Mouse (Mus musculus) liver, postnatal 0 days (tissue): Measurements from ENCODE around the gene Dscaml1. TPM values are rescaled to one million over a fixed set of nuclear protein-coding genes. Genes with fewer than 3 reads are reported as not detected.

Experiments
- ATAC-seq: fragments of 200-750 bp; cut with Nextera tagmentation; 2 replicates; pipeline ENCODE4 v1.8.0; 2017; ENCODE audit warnings: mild to moderate bottlenecking, moderate library complexity
- DNase-seq: peaks from one replicate; pipeline ENCODE4 v3.0.0-alpha.2; 2016
- H3K27ac ChIP-seq: fragments of 300-500 bp; sonication (generic); 2 replicates; pipeline ENCODE4 v1.5.1; 2014; ENCODE audit warnings: antibody characterized with exemption, moderate library complexity, mild to moderate bottlenecking, low read depth
- H3K27me3 ChIP-seq: fragments of 300-500 bp; sonication (generic); 2 replicates; pipeline ENCODE4 v1.6.1; 2014; ENCODE audit warnings: low read length, control low read depth, mixed read lengths; ENCODE audit not compliant: insufficient read depth
- H3K36me3 ChIP-seq: fragments of 300-500 bp; sonication (generic); replicated peaks from 2 replicates; pipeline ENCODE4 v1.6.1; 2014; ENCODE audit warnings: mild to moderate bottlenecking, control low read depth, low read length, moderate library complexity, mixed read lengths; ENCODE audit not compliant: insufficient read depth
- H3K4me1 ChIP-seq: fragments of 300-500 bp; sonication (generic); 2 replicates; pipeline ENCODE4 v1.6.1; 2014; ENCODE audit warnings: antibody characterized with exemption, mild to moderate bottlenecking, control low read depth; ENCODE audit not compliant: insufficient read depth
- H3K4me2 ChIP-seq: fragments of 300-500 bp; sonication (generic); 2 replicates; pipeline ENCODE4 v1.6.1; 2014; ENCODE audit warnings: low read depth, mild to moderate bottlenecking, low read length, moderate library complexity, mixed read lengths
- H3K4me3 ChIP-seq: fragments of 300-500 bp; sonication (generic); 2 replicates; pipeline ENCODE4 v1.5.1; 2014; ENCODE audit warnings: low read depth, low read length
- H3K9ac ChIP-seq: fragments of 300-500 bp; sonication (generic); replicated peaks from 2 replicates; pipeline ENCODE4 v1.6.1; 2014; ENCODE audit warnings: mild to moderate bottlenecking, moderate library complexity
- H3K9me3 ChIP-seq: fragments of 300-500 bp; sonication (generic); 2 replicates; pipeline ENCODE4 v1.6.1; 2016; ENCODE audit warnings: mild to moderate bottlenecking, control low read depth, low read length, mixed read lengths
- CTCF ChIP-seq: sonication (generic); IDR thresholded peaks from 2 replicates; pipeline ENCODE4 v1.5.1; 2016; ENCODE audit warnings: antibody characterized with exemption, low read depth
- EP300 ChIP-seq: IDR thresholded peaks from 2 replicates; pipeline ENCODE4 v1.6.1; 2016; ENCODE audit warnings: antibody characterized with exemption, low read depth, mild to moderate bottlenecking
- WGBS: fragments of 180-500 bp; shearing (Covaris S2); extraction: QIAGEN DNeasy Blood & Tissue Kit; methylation state at CpG from one replicate; pipeline ENCODE4 v1.1.7; 2014; ENCODE audit not compliant: insufficient replicate concordance; 5-methylcytosine and 5-hydroxymethylcytosine counted together
- polyA plus RNA-seq: library from polyadenylated mRNA; unstranded; fragments of >200 nt; fragmentation: Nextera tagmentation; extraction: Ambion mirVana; gene quantifications from 2 replicates; pipeline ENCODE4 v1.2.1, GENCODE M21; 2015

Dscaml1 gene
- polyA plus RNA-seq, 1 experiment from 2014 or later, result not detected

GRCm38 (mm10) chr9:45555036-45555826, 128.8 kb downstream of the Dscaml1 start:
- Histone ChIP-seq H3K9ac (no peak overlapping the region), H3K4me1 (no peaks in the 10 kb centered on the region), H3K4me2 (no peak overlapping the region), H3K27ac (no peak overlapping the region), H3K4me3 (no peak overlapping the region), H3K27me3 (no peaks in the 10 kb centered on the region), H3K36me3 (no peaks in the 10 kb centered on the region), H3K9me3 (no peaks in the 10 kb centered on the region)
- no peak for ATAC-seq
- no peak for TF ChIP-seq EP300
- TF ChIP-seq CTCF, result no peak
- WGBS, result 46% methylated on average over 17 of the region's 17 CpGs
- DNase-seq, result no peak

DNA sequence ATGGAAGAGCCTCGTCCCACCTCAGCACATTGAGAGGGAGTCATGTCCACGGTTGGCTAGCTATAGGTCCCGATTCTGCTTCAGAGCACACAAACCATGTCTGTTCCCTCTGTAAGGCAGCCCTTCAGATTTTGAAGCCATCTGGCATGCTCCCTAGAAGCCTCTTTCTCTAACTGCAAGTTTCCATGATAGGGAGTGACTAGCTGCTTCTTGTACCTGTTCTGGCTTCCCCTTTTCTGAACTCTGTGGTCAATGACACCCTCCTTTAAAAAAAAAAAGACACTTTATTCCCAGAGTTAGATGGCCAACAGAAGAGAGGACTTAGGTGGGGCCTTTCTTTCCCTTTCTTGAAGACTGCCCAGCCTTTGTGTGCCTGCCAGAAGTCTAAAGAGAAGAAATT, 130.5 kb downstream of the Dscaml1 start:
- no peak overlapping the region for H3K4me2 ChIP-seq
- DNase-seq, result no peak
- no peak overlapping the region for H3K27ac ChIP-seq
- ATAC-seq, result no peak
- 69% methylated on average over 3 of the region's 3 CpGs for WGBS
- H3K27me3 ChIP-seq, result no peaks in the 10 kb centered on the region
- no peak for TF ChIP-seq CTCF
- TF ChIP-seq EP300, result no peak
- H3K9ac ChIP-seq, result no peak overlapping the region
- H3K4me3 ChIP-seq, result no peak overlapping the region
- H3K36me3 ChIP-seq, result no peaks in the 10 kb centered on the region
- no peaks in the 10 kb centered on the region for H3K9me3 ChIP-seq
- H3K4me1 ChIP-seq, result no peaks in the 10 kb centered on the region

DNA sequence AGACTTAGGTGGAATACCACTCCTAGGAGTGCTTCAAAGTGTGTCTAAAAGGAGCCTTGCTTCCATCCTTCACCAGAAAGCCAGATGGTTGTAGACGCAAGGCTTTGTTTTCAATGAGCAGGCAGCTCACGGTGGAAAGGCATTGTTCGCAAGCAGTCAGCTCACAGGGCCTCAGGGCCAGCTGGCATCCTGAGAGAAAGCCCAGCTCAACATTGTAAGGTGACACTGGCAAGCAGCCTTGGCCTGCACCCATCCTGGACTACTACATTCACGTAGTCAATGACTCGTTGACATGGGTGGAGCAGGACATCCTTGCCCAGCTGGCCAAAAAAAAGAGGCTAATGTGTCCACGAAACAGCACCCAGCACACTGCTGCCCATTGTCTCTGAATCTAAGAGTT, 134.6 kb downstream of the Dscaml1 start:
- TF ChIP-seq CTCF (no peak), EP300 (no peak)
- no peak overlapping the region for H3K9ac ChIP-seq
- H3K4me1 ChIP-seq, result no peaks in the 10 kb centered on the region
- H3K9me3 ChIP-seq, result no peaks in the 10 kb centered on the region
- no peaks in the 10 kb centered on the region for H3K27me3 ChIP-seq
- H3K4me3 ChIP-seq, result no peak overlapping the region
- ATAC-seq, result no peak
- H3K36me3 ChIP-seq, result no peaks in the 10 kb centered on the region
- WGBS, result 78% methylated on average over 6 of the region's 6 CpGs
- H3K27ac ChIP-seq, result no peak overlapping the region
- H3K4me2 ChIP-seq, result no peak overlapping the region
- no peak for DNase-seq

- ATAC-seq, result no peak
- DNase-seq, result no peak
- WGBS, result 48% methylated on average over 5 of the region's 5 CpGs
- no peaks in the 10 kb centered on the region for H3K4me1 ChIP-seq
- H3K27ac ChIP-seq, result no peak overlapping the region
- H3K36me3 ChIP-seq, result no peaks in the 10 kb centered on the region
- no peak for TF ChIP-seq CTCF
- TF ChIP-seq EP300, result no peak
- H3K4me2 ChIP-seq, result no peak overlapping the region
- H3K27me3 ChIP-seq, result no peaks in the 10 kb centered on the region
- H3K9me3 ChIP-seq, result no peaks in the 10 kb centered on the region
- no peak overlapping the region for H3K4me3 ChIP-seq
- no peak overlapping the region for H3K9ac ChIP-seq
Observed at GRCm38 (mm10) chr9:45566843-45567578, 140.6 kb downstream of the Dscaml1 start.

GRCm38 (mm10) chr9:45569680-45570079, 143.3 kb downstream of the Dscaml1 start:
- Histone ChIP-seq H3K9ac (no peak overlapping the region), H3K4me1 (no peaks in the 10 kb centered on the region), H3K4me2 (no peak overlapping the region), H3K27me3 (no peaks in the 10 kb centered on the region), H3K36me3 (no peaks in the 10 kb centered on the region), H3K9me3 (no peaks in the 10 kb centered on the region), H3K27ac (no peak overlapping the region), H3K4me3 (no peak overlapping the region)
- TF ChIP-seq EP300, result no peak
- TF ChIP-seq CTCF, result no peak
- ATAC-seq, result no peak
- no peak for DNase-seq
- WGBS, result 50% methylated on average over 3 of the region's 3 CpGs

- Histone ChIP-seq H3K27me3 (no peaks in the 10 kb centered on the region), H3K36me3 (no peaks in the 10 kb centered on the region), H3K9me3 (no peaks in the 10 kb centered on the region), H3K27ac (no peak overlapping the region), H3K4me2 (no peak overlapping the region), H3K4me3 (no peak overlapping the region), H3K9ac (no peak overlapping the region), H3K4me1 (no peaks in the 10 kb centered on the region)
- DNase-seq (no peak), ATAC-seq (no peak)
- WGBS, result 62% methylated on average over 5 of the region's 5 CpGs
- no peak for TF ChIP-seq CTCF
- TF ChIP-seq EP300, result no peak
Observed at GRCm38 (mm10) chr9:45570346-45570745, 143.9 kb downstream of the Dscaml1 start.
